Mouse (Mus musculus): ENCODE results near the gene Thada. TPM values are rescaled to one million over a fixed set of nuclear protein-coding genes. Genes with fewer than 3 reads are reported as not detected.

The Thada gene
- total and polyA plus RNA-seq, 3 experiments = 5.0 to 8.3 (median 7.7) TPM

- no peak for DNase-seq
- H3K79me2 ChIP-seq (replicated peaks; ENCODE audit: control insufficient read depth, insufficient read depth, low read length) = no peaks in the 10 kb centered on the region
- no peak overlapping the region for H3K4me3 ChIP-seq
- H3K36me3 ChIP-seq (ENCODE audit: control insufficient read depth, insufficient read depth, low read length) = peaks cover 7% of the 10 kb centered on the region
- TF ChIP-seq POLR2A (IDR thresholded peaks at IDR 0.05; ENCODE audit: insufficient read depth, low read depth, low read length) (no peak), CTCF (IDR thresholded peaks at IDR 0.05) (no peak), EP300 (IDR thresholded peaks at IDR 0.05; ENCODE audit: insufficient read depth, low read depth, low read length) (no peak)
- H3K9ac ChIP-seq (ENCODE audit: low read depth, low read length) = no peak overlapping the region
- H3K27ac ChIP-seq = no peak overlapping the region
- H3K27me3 ChIP-seq (ENCODE audit: control insufficient read depth, insufficient read depth, low read length) = no peaks in the 10 kb centered on the region
- 93% methylated on average over 7 of the region's 7 CpGs for WGBS
- H3K4me1 ChIP-seq (ENCODE audit: control insufficient read depth, insufficient read depth, low read length) = peaks cover 8% of the 10 kb centered on the region
- intact Hi-C loops (cut with DNase I) = loop anchor here (5.0 kb wide), 1 partner anchor 88 kb away; no protein-coding TSS in a partner anchor
Observed at GRCm38 (mm10) chr17:84359810-84360209, 106.2 kb downstream of the Thada start.

GRCm38 (mm10) chr17:84358951-84359644 lies 106.9 kb downstream of the Thada start:
- intact Hi-C loops (cut with DNase I) = no loop called here
- WGBS = 96% methylated on average over 10 of the region's 10 CpGs
- no peak for DNase-seq

GRCm38 (mm10) chr17:84357776-84358175 lies 108.2 kb downstream of the Thada start:
- no peaks in the 10 kb centered on the region for H3K79me2 ChIP-seq (replicated peaks; ENCODE audit: control insufficient read depth, insufficient read depth, low read length)
- DNase-seq = no peak
- H3K9ac ChIP-seq (ENCODE audit: low read depth, low read length) = no peak overlapping the region
- H3K4me3 ChIP-seq = no peak overlapping the region
- TF ChIP-seq EP300 (IDR thresholded peaks at IDR 0.05; ENCODE audit: insufficient read depth, low read depth, low read length) = no peak
- no peak for TF ChIP-seq CTCF (IDR thresholded peaks at IDR 0.05)
- no peak for TF ChIP-seq POLR2A (IDR thresholded peaks at IDR 0.05; ENCODE audit: insufficient read depth, low read depth, low read length)
- WGBS = 93% methylated on average over 8 of the region's 8 CpGs
- H3K27me3 ChIP-seq (ENCODE audit: control insufficient read depth, insufficient read depth, low read length) = no peaks in the 10 kb centered on the region
- no peaks in the 10 kb centered on the region for H3K4me1 ChIP-seq (ENCODE audit: control insufficient read depth, insufficient read depth, low read length)
- H3K27ac ChIP-seq = no peak overlapping the region
- no peaks in the 10 kb centered on the region; the same call in 1 of the 2 replicates for H3K36me3 ChIP-seq (ENCODE audit: control insufficient read depth, insufficient read depth, low read length)
- intact Hi-C loops (cut with DNase I) = no loop called here

More at GRCm38 (mm10) chr17:84358951-84359644, 106.9 kb downstream of the Thada start:
- no peak overlapping the region for H3K4me3 ChIP-seq
- H3K27me3 ChIP-seq (ENCODE audit: control insufficient read depth, insufficient read depth, low read length) = no peaks in the 10 kb centered on the region
- no peaks in the 10 kb centered on the region for H3K79me2 ChIP-seq (replicated peaks; ENCODE audit: control insufficient read depth, insufficient read depth, low read length)
- peaks cover 5% of the 10 kb centered on the region for H3K36me3 ChIP-seq (ENCODE audit: control insufficient read depth, insufficient read depth, low read length)
- peaks cover 5% of the 10 kb centered on the region for H3K4me1 ChIP-seq (ENCODE audit: control insufficient read depth, insufficient read depth, low read length)
- H3K9ac ChIP-seq (ENCODE audit: low read depth, low read length) = no peak overlapping the region
- no peak overlapping the region for H3K27ac ChIP-seq
- no peak for TF ChIP-seq POLR2A (IDR thresholded peaks at IDR 0.05; ENCODE audit: insufficient read depth, low read depth, low read length)
- peak; percentile 41 for TF ChIP-seq CTCF (IDR thresholded peaks at IDR 0.05)

GRCm38 (mm10) chr17:84356056-84356887 lies 109.7 kb downstream of the Thada start:
- no peak overlapping the region for H3K4me3 ChIP-seq
- H3K4me1 ChIP-seq (ENCODE audit: control insufficient read depth, insufficient read depth, low read length) = no peaks in the 10 kb centered on the region; the same call in 1 of the 2 replicates
- intact Hi-C loops (cut with DNase I) = no loop called here
- TF ChIP-seq CTCF (IDR thresholded peaks at IDR 0.05) (no peak), POLR2A (IDR thresholded peaks at IDR 0.05; ENCODE audit: insufficient read depth, low read depth, low read length) (no peak), EP300 (IDR thresholded peaks at IDR 0.05; ENCODE audit: insufficient read depth, low read depth, low read length) (no peak)
- no peak overlapping the region for H3K9ac ChIP-seq (ENCODE audit: low read depth, low read length)
- no peak overlapping the region for H3K27ac ChIP-seq
- no peaks in the 10 kb centered on the region for H3K79me2 ChIP-seq (replicated peaks; ENCODE audit: control insufficient read depth, insufficient read depth, low read length)
- H3K36me3 ChIP-seq (ENCODE audit: control insufficient read depth, insufficient read depth, low read length) = no peaks in the 10 kb centered on the region
- no peak for DNase-seq
- no peaks in the 10 kb centered on the region for H3K27me3 ChIP-seq (ENCODE audit: control insufficient read depth, insufficient read depth, low read length)
- WGBS = 88% methylated on average over 8 of the region's 8 CpGs

- H3K36me3 ChIP-seq (ENCODE audit: control insufficient read depth, insufficient read depth, low read length) = no peaks in the 10 kb centered on the region
- 97% methylated on average over 3 of the region's 3 CpGs for WGBS
Observed at GRCm38 (mm10) chr17:84355006-84355405, 111.0 kb downstream of the Thada start.

More at GRCm38 (mm10) chr17:84355006-84355405, 111.0 kb downstream of the Thada start:
- Histone ChIP-seq H3K4me1 (ENCODE audit: control insufficient read depth, insufficient read depth, low read length) (no peaks in the 10 kb centered on the region; the same call in 1 of the 2 replicates), H3K79me2 (replicated peaks; ENCODE audit: control insufficient read depth, insufficient read depth, low read length) (no peaks in the 10 kb centered on the region), H3K27me3 (ENCODE audit: control insufficient read depth, insufficient read depth, low read length) (no peaks in the 10 kb centered on the region), H3K4me3 (no peak overlapping the region), H3K9ac (ENCODE audit: low read depth, low read length) (no peak overlapping the region), H3K27ac (no peak overlapping the region)
- TF ChIP-seq POLR2A (IDR thresholded peaks at IDR 0.05; ENCODE audit: insufficient read depth, low read depth, low read length) = no peak
- TF ChIP-seq EP300 (IDR thresholded peaks at IDR 0.05; ENCODE audit: insufficient read depth, low read depth, low read length) = no peak
- no peak for TF ChIP-seq CTCF (IDR thresholded peaks at IDR 0.05)
- intact Hi-C loops (cut with DNase I) = no loop called here
- DNase-seq = no peak

All from heart, adult 2 months (tissue).